Mouse (Mus musculus) forebrain, embryonic 14.5 days (tissue): Measurements from ENCODE around the gene Mdm2. TPM values are rescaled to one million over a fixed set of nuclear protein-coding genes. Genes with fewer than 3 reads are reported as not detected.

ENCODE experiments used
- ATAC-seq: fragments of 200-750 bp; cut with Nextera tagmentation; 2 replicates; pipeline ENCODE4 v1.8.0; 2017; ENCODE audit warnings: mild to moderate bottlenecking, moderate library complexity
- DNase-seq: peaks from one replicate; pipeline ENCODE4 v3.0.0-alpha.2; 2015; ENCODE audit warnings: low spot score
- H3K27ac ChIP-seq: fragments of 300-500 bp; sonication (generic); 2 replicates; pipeline ENCODE4 v1.5.1; 2014; ENCODE audit warnings: low read depth, mild to moderate bottlenecking, control low read depth, low read length, moderate library complexity
- H3K27me3 ChIP-seq: fragments of 300-500 bp; sonication (generic); replicated peaks from 2 replicates; pipeline ENCODE4 v1.6.1; 2014; ENCODE audit warnings: low read length, control low read depth, mixed read lengths; ENCODE audit not compliant: control insufficient read depth, insufficient read depth
- H3K36me3 ChIP-seq: fragments of 300-500 bp; sonication (generic); 2 replicates; pipeline ENCODE4 v1.6.1; 2014; ENCODE audit warnings: low read length, control low read depth; ENCODE audit not compliant: control insufficient read depth, insufficient read depth
- H3K4me1 ChIP-seq: fragments of 300-500 bp; sonication (generic); 2 replicates; pipeline ENCODE4 v1.6.1; 2014; ENCODE audit warnings: antibody characterized with exemption, low read length, control low read depth; ENCODE audit not compliant: control insufficient read depth, insufficient read depth
- H3K4me2 ChIP-seq: fragments of 300-500 bp; sonication (generic); 2 replicates; pipeline ENCODE4 v1.6.1; 2014; ENCODE audit warnings: mild to moderate bottlenecking, control low read depth, low read length
- H3K4me3 ChIP-seq: fragments of 300-500 bp; sonication (generic); 2 replicates; pipeline ENCODE4 v1.5.1; 2014; ENCODE audit warnings: low read depth, low read length, control low read depth
- H3K9ac ChIP-seq: fragments of 300-500 bp; sonication (generic); 2 replicates; pipeline ENCODE4 v1.6.1; 2014; ENCODE audit warnings: mild to moderate bottlenecking, low read length, control low read depth, moderate library complexity
- H3K9me3 ChIP-seq: fragments of 300-500 bp; sonication (generic); replicated peaks from 2 replicates; pipeline ENCODE4 v1.6.1; 2016; ENCODE audit warnings: low read length, control low read depth, mixed read lengths; ENCODE audit not compliant: control insufficient read depth
- WGBS: fragments of 180-500 bp; shearing (Covaris S2); extraction: QIAGEN DNeasy Blood & Tissue Kit; methylation state at CpG from one replicate; pipeline ENCODE4 v1.1.7; 2014; 5-methylcytosine and 5-hydroxymethylcytosine counted together
- polyA plus RNA-seq: library from polyadenylated mRNA; unstranded; fragments of >200 nt; fragmentation: Nextera tagmentation; extraction: Ambion mirVana; gene quantifications from 2 replicates; pipeline ENCODE4 v1.2.1, GENCODE M21; 2014

Mdm2 gene
- polyA plus RNA-seq, 1 experiment from 2014 or later: 33.0 TPM

DNA sequence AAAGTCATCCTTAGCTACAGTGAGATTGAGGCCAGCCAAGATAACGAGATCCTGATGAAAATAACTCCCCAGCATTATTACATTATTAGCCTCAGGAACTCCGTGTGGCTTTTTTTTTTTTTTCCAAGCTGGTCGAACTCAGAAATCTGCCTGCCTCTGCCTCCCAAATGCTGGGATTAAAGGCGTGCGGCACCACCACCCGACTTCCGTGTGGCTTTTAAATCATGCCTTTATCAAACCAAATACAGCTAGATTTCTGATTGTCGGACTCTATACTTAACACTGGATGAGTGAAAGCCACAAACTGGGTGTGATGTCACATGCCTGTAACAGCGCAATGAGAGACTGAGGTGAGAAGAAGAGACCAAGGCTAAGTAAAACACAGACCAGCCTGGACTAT is 2.3 kb upstream of the Mdm2 start:
- 88% methylated on average over 9 of the region's 9 CpGs for WGBS
- 0 out of 2 replicates have a peak, but pooled peaks cover 6% of the 10 kb centered on the region for H3K36me3 ChIP-seq

DNA sequence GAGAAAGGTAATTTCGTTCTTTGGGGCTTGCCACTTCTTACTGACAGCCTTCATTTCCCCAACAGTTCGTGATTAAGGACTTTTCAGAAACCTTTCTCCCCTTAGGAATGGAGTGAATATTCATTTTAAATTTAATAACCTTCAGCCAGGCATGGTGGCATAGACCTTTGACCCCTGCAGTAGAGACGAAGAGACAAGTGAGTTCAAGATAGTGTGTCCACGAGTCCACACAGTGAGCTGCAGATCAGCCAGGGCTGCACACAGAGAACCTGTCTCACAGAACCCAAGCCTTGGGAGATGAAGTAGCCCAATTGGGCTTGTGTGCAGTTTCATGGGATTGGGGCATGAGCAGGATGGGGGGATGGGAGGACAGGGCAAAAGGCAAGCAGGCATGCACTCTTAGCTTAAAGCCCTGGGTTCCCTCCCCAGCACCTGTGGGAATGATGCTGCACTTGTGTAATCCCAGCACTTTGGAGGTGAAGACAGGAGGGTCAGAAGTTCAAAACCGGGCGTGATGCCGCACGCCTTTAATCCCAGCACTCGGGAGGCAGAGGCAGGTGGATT is 1.7 kb upstream of the Mdm2 start:
- Histone ChIP-seq H3K36me3 (peaks cover 11% of the 10 kb centered on the region), H3K9ac (no peak overlapping the region), H3K4me3 (no peak overlapping the region), H3K4me1 (peaks cover 11% of the 10 kb centered on the region), H3K27me3 (no peaks in the 10 kb centered on the region), H3K9me3 (no peaks in the 10 kb centered on the region), H3K4me2 (no peak overlapping the region), H3K27ac (no peak overlapping the region)
- ATAC-seq (no peak), DNase-seq (no peak)
- 90% methylated on average over 9 of the region's 9 CpGs for WGBS

More for the DNA sequence above, 2.3 kb upstream of the Mdm2 start:
- Histone ChIP-seq H3K4me3 (no peak overlapping the region), H3K9ac (no peak overlapping the region), H3K9me3 (no peaks in the 10 kb centered on the region), H3K4me1 (peaks cover 11% of the 10 kb centered on the region), H3K4me2 (no peak overlapping the region), H3K27me3 (no peaks in the 10 kb centered on the region), H3K27ac (no peak overlapping the region)
- DNase-seq (no peak), ATAC-seq (no peak)

GRCm38 (mm10) chr10:117711408-117711807 is 850 bp upstream of the Mdm2 start:
- Histone ChIP-seq H3K9ac (peak overlapping the region; percentile 100), H3K36me3 (peaks cover 20% of the 10 kb centered on the region), H3K4me3 (peak overlapping the region; percentile 87), H3K27me3 (no peaks in the 10 kb centered on the region), H3K9me3 (no peaks in the 10 kb centered on the region), H3K4me1 (peaks cover 11% of the 10 kb centered on the region), H3K4me2 (peak overlapping the region; percentile 61), H3K27ac (no peak overlapping the region)
- 75% methylated on average over 5 of the region's 5 CpGs for WGBS
- no peak for ATAC-seq
- DNase-seq: no peak

DNA sequence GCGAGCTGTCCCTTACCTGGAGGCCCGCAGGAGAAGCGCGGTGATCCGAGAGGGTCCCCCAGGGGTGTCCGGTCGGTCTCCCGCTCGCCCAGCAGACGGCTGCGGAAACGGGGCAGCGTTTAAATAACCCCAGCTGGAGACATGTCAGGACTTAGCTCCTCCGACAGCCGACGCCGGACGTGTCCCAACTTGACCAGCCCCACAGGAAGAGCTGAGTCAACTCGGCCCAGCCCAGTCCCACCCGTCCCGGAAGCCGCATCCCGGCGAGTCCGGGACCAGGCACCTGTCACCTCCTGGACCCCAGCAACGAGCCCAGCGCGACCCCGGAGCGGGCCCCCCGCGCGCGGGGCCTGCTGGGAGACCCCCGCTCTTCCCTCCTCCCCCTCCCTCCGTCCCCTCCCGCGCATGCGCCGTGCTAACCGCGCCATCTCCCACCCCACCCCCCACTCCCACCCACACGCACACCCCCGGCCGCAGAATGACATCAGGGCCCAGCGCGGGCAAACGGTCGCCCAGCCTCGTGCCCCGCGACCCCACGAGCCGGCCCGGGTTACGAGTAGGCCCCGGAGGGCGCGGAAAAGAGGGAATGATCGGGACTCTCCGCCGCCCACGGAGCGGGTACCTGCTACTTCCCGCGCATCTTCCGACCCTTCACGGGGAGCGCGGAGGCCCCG is 491 bp downstream of the Mdm2 start:
- Histone ChIP-seq H3K4me1 (peaks cover 11% of the 10 kb centered on the region), H3K4me3 (peak overlapping the region; percentile 87), H3K27me3 (no peaks in the 10 kb centered on the region), H3K27ac (peak overlapping the region; percentile 99), H3K36me3 (peaks cover 26% of the 10 kb centered on the region), H3K4me2 (peak overlapping the region; percentile 59), H3K9me3 (no peaks in the 10 kb centered on the region), H3K9ac (peak overlapping the region; percentile 100)
- ATAC-seq (peak; percentile 81), DNase-seq (peak; percentile 84)
- 1% methylated on average over 52 of the region's 71 CpGs for WGBS

DNA sequence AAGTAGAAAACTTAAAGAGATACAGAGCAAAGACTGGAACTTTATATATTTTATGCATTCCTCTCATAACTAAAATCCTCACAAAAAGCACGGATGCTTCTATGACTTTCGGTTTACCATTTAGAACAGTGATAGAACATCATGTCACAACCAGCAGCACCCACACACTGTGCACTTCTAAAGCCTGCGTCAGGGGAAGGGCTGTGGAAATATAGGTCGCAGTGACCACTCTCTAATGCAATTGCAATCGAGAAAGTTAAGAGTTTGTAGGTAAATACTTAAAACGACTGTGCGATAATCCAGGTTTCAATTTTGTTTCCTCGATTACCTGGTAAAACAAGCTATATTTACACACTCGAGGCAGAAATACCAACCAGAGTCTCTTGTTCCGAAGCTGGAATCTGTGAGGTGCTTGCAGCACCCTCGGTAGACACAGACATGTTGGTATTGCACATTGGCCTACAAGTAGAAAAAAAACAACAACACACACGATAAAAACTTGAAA is 1.2 kb downstream of the Mdm2 start:
- Histone ChIP-seq H3K4me3 (peak overlapping the region; percentile 87), H3K36me3 (peaks cover 33% of the 10 kb centered on the region), H3K4me1 (peaks cover 11% of the 10 kb centered on the region), H3K9me3 (no peaks in the 10 kb centered on the region), H3K4me2 (peak overlapping the region; percentile 59), H3K27ac (no peak overlapping the region), H3K9ac (peak overlapping the region; percentile 100), H3K27me3 (no peaks in the 10 kb centered on the region)
- WGBS: 54% methylated on average over 12 of the region's 12 CpGs
- DNase-seq (no peak), ATAC-seq (no peak)

DNA sequence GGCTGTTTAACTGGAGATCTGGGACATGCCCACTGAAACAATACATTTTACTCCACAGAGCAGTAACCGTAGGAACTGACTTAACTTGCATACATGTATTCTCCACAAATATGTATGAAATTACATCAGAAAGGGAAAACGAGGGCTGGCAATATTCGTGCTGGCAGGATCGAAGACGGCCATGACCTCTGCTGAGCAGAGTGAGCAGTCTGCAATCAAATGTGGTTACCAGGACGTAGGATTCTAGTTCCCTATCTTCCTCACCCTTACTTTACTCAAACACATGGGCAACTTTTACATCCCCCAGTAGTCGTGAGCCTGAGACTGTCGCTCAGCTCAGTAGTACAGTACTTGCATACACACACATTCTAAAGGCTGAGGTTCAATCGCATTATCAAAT is 1.7 kb downstream of the Mdm2 start:
- Histone ChIP-seq H3K36me3 (peaks cover 39% of the 10 kb centered on the region), H3K4me2 (peak overlapping the region; percentile 59), H3K27ac (no peak overlapping the region), H3K4me1 (peaks cover 11% of the 10 kb centered on the region), H3K27me3 (no peaks in the 10 kb centered on the region), H3K4me3 (0 out of 2 replicates have a peak overlapping the region, but pooled peaks have one; percentile 87), H3K9ac (no peak overlapping the region; the same call in 1 of the 2 replicates), H3K9me3 (no peaks in the 10 kb centered on the region)
- WGBS: 93% methylated on average over 9 of the region's 9 CpGs
- ATAC-seq (no peak), DNase-seq (no peak)

DNA sequence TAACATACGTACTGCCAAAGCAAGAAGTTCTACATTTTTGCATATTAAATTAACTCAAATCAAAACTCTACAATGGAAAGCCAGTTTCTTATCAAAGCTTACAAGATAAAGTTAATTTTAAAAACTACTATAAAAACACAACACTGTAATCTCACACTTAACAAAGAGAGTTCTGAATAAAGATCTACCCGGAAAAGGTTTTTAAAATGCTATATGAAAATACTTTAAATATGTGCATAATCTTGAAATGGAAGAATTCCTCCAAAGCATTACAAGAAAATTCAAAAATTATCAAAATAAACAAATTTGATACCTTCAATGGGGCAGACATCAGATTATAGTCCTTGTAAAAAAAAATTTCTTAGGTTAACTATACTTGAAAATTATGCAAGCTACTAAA is 2.2 kb downstream of the Mdm2 start:
- H3K4me3 ChIP-seq: no peak overlapping the region
- no peaks in the 10 kb centered on the region for H3K9me3 ChIP-seq
- H3K27ac ChIP-seq: no peak overlapping the region
- H3K36me3 ChIP-seq: peaks cover 43% of the 10 kb centered on the region
- DNase-seq (no peak), ATAC-seq (no peak)
- no peak overlapping the region for H3K9ac ChIP-seq
- no peaks in the 10 kb centered on the region for H3K27me3 ChIP-seq
- no peak overlapping the region; the same call in 1 of the 2 replicates for H3K4me2 ChIP-seq
- WGBS: 96% methylated on average over 2 of the region's 2 CpGs
- peaks cover 11% of the 10 kb centered on the region for H3K4me1 ChIP-seq

DNA sequence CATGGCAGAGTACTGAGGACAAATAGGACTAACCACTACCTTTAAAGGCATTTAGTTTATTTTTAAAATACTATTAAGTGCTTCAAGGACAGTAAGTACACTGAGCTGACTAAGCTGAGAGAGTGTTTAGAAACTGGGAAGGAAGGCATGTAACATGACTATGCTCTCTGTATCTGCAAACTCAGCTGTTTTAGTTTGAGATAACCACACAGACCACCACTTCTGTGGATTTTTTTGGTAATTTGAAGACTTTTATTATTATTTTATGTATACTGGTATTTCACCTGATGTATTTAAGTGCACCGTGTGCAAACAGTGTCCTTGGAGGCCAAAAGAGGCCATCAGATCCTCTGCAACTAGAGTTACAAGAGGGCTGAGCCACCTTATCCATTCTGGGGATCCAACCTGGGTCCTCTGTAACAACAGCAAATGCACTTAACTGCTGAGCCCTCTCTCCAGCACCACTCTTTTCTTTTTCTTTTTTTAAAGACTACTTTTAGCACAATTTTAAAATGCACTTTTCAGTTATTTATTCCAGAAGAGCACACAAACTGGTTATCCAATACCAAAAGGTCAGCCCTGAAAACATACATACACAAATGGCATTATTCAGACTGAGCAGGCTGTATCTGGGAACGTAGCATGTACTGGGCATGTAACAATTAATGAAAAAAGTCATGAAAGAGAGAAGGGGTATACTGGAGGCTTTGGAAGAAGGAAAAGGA is 3.3 kb downstream of the Mdm2 start:
- 93% methylated on average over 2 of the region's 2 CpGs for WGBS
- Histone ChIP-seq H3K4me2 (no peak overlapping the region), H3K4me3 (no peak overlapping the region), H3K9ac (no peak overlapping the region), H3K36me3 (peaks cover 54% of the 10 kb centered on the region), H3K27me3 (no peaks in the 10 kb centered on the region), H3K9me3 (no peaks in the 10 kb centered on the region), H3K4me1 (peaks cover 11% of the 10 kb centered on the region), H3K27ac (no peak overlapping the region)
- DNase-seq: no peak
- ATAC-seq: no peak
